Mouse (Mus musculus) lung, postnatal 14 days (tissue): Measurements from ENCODE around the gene Tnxb.
A peak's percentile ranks its signal among the peaks of the same experiment; 100 is the strongest.

Experiments
- DNase-seq: peaks from one replicate; pipeline ENCODE4 v3.0.0; 2021

Tnxb gene

GRCm38 (mm10) chr17:34644608-34645007 is 25.7 kb upstream of the Tnxb start, which contains the start of gene Fkbpl:
TSS of gene Fkbpl (plus strand) at chr17:34644764.
- peak; percentile 98 for DNase-seq

GRCm38 (mm10) chr17:34645256-34645829 is 25.0 kb upstream of the Tnxb start:
- DNase-seq, result no peak

- DNase-seq, result no peak
These were observed 24.4 kb upstream of the Tnxb start for GRCm38 (mm10) chr17:34645831-34646511.

- DNase-seq, result peak; percentile 92
These were observed 23.2 kb upstream of the Tnxb start, which contains the start of gene Atf6b for GRCm38 (mm10) chr17:34646906-34647787. TSS of gene Atf6b (plus strand) at chr17:34647146.

- DNase-seq, result no peak
These were observed 22.0 kb upstream of the Tnxb start for GRCm38 (mm10) chr17:34648141-34648890.

GRCm38 (mm10) chr17:34649106-34649864 is 21.1 kb upstream of the Tnxb start:
- DNase-seq, result no peak

- no peak for DNase-seq
These were observed 19.6 kb upstream of the Tnxb start for GRCm38 (mm10) chr17:34650781-34651180.

- DNase-seq, result no peak
These were observed 18.7 kb upstream of the Tnxb start for GRCm38 (mm10) chr17:34651507-34652221.

GRCm38 (mm10) chr17:34652546-34652945 is 17.8 kb upstream of the Tnxb start:
- no peak for DNase-seq

GRCm38 (mm10) chr17:34652985-34653384 is 17.4 kb upstream of the Tnxb start:
- no peak for DNase-seq

- DNase-seq, result peak; percentile 85
These were observed 16.5 kb upstream of the Tnxb start for GRCm38 (mm10) chr17:34653746-34654285.

GRCm38 (mm10) chr17:34654392-34654791 is 15.9 kb upstream of the Tnxb start:
- no peak for DNase-seq

GRCm38 (mm10) chr17:34655160-34655559 is 15.2 kb upstream of the Tnxb start:
- peak; percentile 72 for DNase-seq

GRCm38 (mm10) chr17:34655581-34655991 is 14.7 kb upstream of the Tnxb start:
- DNase-seq, result peak; percentile 91

GRCm38 (mm10) chr17:34656666-34657065 is 13.7 kb upstream of the Tnxb start:
- DNase-seq, result no peak

- DNase-seq, result no peak
These were observed 13.1 kb upstream of the Tnxb start for GRCm38 (mm10) chr17:34657271-34657670.

GRCm38 (mm10) chr17:34658145-34658544 is 12.2 kb upstream of the Tnxb start:
- DNase-seq, result no peak

- no peak for DNase-seq
These were observed 11.7 kb upstream of the Tnxb start for GRCm38 (mm10) chr17:34658591-34658990.

- no peak for DNase-seq
These were observed 11.0 kb upstream of the Tnxb start for GRCm38 (mm10) chr17:34659181-34659896.

- DNase-seq, result no peak
These were observed 10.5 kb upstream of the Tnxb start for GRCm38 (mm10) chr17:34659897-34660214.
